Mouse (Mus musculus) right cerebral cortex, postnatal 25 days (tissue): Measurements from ENCODE around the gene Tpmt.
A peak's percentile ranks its signal among the peaks of the same experiment; 100 is the strongest.

ENCODE experiments used
- DNase-seq: peaks from one replicate; pipeline ENCODE4 v3.0.0; 2022

Tpmt gene

GRCm38 (mm10) chr13:47042024-47042633 is 2.4 kb downstream of the Tpmt start:
- DNase-seq, result no peak

GRCm38 (mm10) chr13:47040061-47040460 is 4.5 kb downstream of the Tpmt start:
- no peak for DNase-seq

- no peak for DNase-seq
Measured at GRCm38 (mm10) chr13:47037946-47038345, 6.6 kb downstream of the Tpmt start.

- DNase-seq, result no peak
Measured at GRCm38 (mm10) chr13:47033602-47034001, 10.9 kb downstream of the Tpmt start.

GRCm38 (mm10) chr13:47030376-47031107 is 14.0 kb downstream of the Tpmt start:
- no peak for DNase-seq

- no peak for DNase-seq
Measured at GRCm38 (mm10) chr13:47020798-47021197, 23.7 kb downstream of the Tpmt start.

GRCm38 (mm10) chr13:47019774-47020173 is 24.8 kb downstream of the Tpmt start:
- no peak for DNase-seq

GRCm38 (mm10) chr13:47017259-47017658 is 27.3 kb downstream of the Tpmt start:
- peak; percentile 66 for DNase-seq

- no peak for DNase-seq
Measured at GRCm38 (mm10) chr13:47015195-47015501, 29.4 kb downstream of the Tpmt start.

GRCm38 (mm10) chr13:47014334-47015194 is 30.0 kb downstream of the Tpmt start, which contains the start of gene Nhlrc1:
Gene Nhlrc1, minus strand, starts transcription at chr13:47014850.
- DNase-seq, result peak; percentile 82

GRCm38 (mm10) chr13:47013740-47014139 is 30.8 kb downstream of the Tpmt start:
- no peak for DNase-seq

GRCm38 (mm10) chr13:47001590-47001989 is 42.9 kb downstream of the Tpmt start:
- DNase-seq, result no peak

GRCm38 (mm10) chr13:46999498-46999897 is 45.0 kb downstream of the Tpmt start:
- DNase-seq, result no peak

- DNase-seq, result no peak
Measured at GRCm38 (mm10) chr13:46997355-46997754, 47.2 kb downstream of the Tpmt start.

GRCm38 (mm10) chr13:46993274-46993551 is 51.3 kb downstream of the Tpmt start:
- no peak for DNase-seq

- DNase-seq, result no peak
Measured at GRCm38 (mm10) chr13:46992516-46993273, 51.8 kb downstream of the Tpmt start.

GRCm38 (mm10) chr13:46990376-46991011 is 54.0 kb downstream of the Tpmt start:
- no peak for DNase-seq

GRCm38 (mm10) chr13:46987941-46988340 is 56.6 kb downstream of the Tpmt start:
- DNase-seq, result no peak

- no peak for DNase-seq
Measured at GRCm38 (mm10) chr13:46986208-46986607, 58.3 kb downstream of the Tpmt start.

- no peak for DNase-seq
Measured at GRCm38 (mm10) chr13:46983878-46984277, 60.7 kb downstream of the Tpmt start.

- DNase-seq, result no peak
Measured at GRCm38 (mm10) chr13:46979836-46980490, 64.6 kb downstream of the Tpmt start.

GRCm38 (mm10) chr13:46976532-46976931 is 68.0 kb downstream of the Tpmt start:
- DNase-seq, result no peak
